Mouse (Mus musculus) intestine, embryonic 16.5 days (tissue): ENCODE measurements at regions not wholly inside any gene's neighbourhood (a gene's known extent, or its start where the extent isn't known, plus 50 kb on each side); places are given as distances from the start of the nearest gene placed in this dataset.

Experiments
- ATAC-seq: fragments of 200-750 bp; cut with Nextera tagmentation; 2 replicates; pipeline ENCODE4 v1.8.0; 2017; ENCODE audit warnings: moderate TSS enrichment, moderate library complexity
- H3K27ac ChIP-seq: fragments of 300-500 bp; sonication (generic); 2 replicates; pipeline ENCODE4 v1.5.1; 2014; ENCODE audit warnings: mild to moderate bottlenecking, low read length
- H3K27me3 ChIP-seq: fragments of 300-500 bp; sonication (generic); replicated peaks from 2 replicates; pipeline ENCODE4 v1.6.1; 2014; ENCODE audit warnings: low read length, control low read depth, mixed read lengths; ENCODE audit not compliant: control insufficient read depth, insufficient read depth
- H3K36me3 ChIP-seq: fragments of 300-500 bp; sonication (generic); 2 replicates; pipeline ENCODE4 v1.6.1; 2014; ENCODE audit warnings: low read length, control low read depth; ENCODE audit not compliant: control insufficient read depth, insufficient read depth
- H3K4me1 ChIP-seq: fragments of 300-500 bp; sonication (generic); 2 replicates; pipeline ENCODE4 v1.6.1; 2014; ENCODE audit warnings: low read length, control low read depth, mixed read lengths; ENCODE audit not compliant: control insufficient read depth, insufficient read depth
- H3K4me2 ChIP-seq: fragments of 300-500 bp; sonication (generic); 2 replicates; pipeline ENCODE4 v1.6.1; 2014; ENCODE audit warnings: low read depth, low read length, control low read depth
- H3K4me3 ChIP-seq: fragments of 300-500 bp; sonication (generic); 2 replicates; pipeline ENCODE4 v1.5.1; 2014; ENCODE audit warnings: mild to moderate bottlenecking, low read length
- H3K9ac ChIP-seq: fragments of 300-500 bp; sonication (generic); 2 replicates; pipeline ENCODE4 v1.6.1; 2014; ENCODE audit warnings: low read depth, low read length
- H3K9me3 ChIP-seq: fragments of 300-500 bp; sonication (generic); 2 replicates; pipeline ENCODE4 v1.6.1; 2016; ENCODE audit warnings: low read length, control low read depth; ENCODE audit not compliant: control insufficient read depth
- WGBS: fragments of 180-500 bp; shearing (Covaris S2); extraction: QIAGEN DNeasy Blood & Tissue Kit; methylation state at CpG from one replicate; pipeline ENCODE4 v1.1.7; 2014; 5-methylcytosine and 5-hydroxymethylcytosine counted together

DNA sequence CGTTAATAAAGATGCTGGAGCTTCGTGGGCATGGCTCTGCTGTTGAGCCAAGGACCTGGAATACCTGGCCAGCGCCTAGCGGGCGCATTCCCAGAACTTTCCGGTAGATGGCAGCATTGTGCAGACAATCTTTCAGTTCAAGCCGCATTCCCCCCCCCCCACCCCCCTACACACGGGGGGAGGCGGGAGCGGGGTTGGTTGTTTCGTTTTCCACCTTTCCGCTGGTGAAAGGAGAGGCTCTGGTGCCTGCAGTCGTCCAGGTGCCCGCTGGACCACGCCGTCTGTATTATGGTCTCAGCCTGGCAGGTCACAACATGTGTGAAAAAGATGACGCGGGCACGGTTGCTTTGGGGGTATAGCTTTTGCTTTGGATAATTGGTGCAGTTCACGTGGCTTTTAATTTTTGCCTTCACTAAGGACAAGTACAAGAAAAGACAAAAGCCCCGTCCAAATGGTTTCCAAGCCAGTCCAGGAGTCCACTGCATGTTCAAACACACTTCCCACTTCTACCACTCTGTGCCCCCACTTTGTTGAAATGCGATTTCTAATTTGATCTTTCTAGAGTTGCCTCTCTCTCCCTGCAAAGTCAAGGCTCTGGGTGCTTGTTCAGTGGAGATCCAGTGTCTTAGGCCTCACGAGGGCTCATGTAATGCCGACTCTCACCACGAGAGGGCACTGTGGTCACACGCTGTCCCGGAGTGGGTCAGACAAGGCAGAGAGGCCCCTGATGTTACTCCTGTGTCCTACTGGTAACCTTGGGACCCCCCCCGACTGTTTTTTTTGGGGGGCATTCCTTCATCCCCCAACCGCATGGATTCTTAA is 52.3 kb upstream of the Igfbp7 start:
- H3K27me3 ChIP-seq = no peaks in the 10 kb centered on the region
- H3K9ac ChIP-seq = peak overlapping the region; percentile 73
- H3K27ac ChIP-seq = peak overlapping the region; percentile 55
- peak; percentile 95 for ATAC-seq
- H3K4me2 ChIP-seq = peak overlapping the region; percentile 68
- H3K36me3 ChIP-seq = no peaks in the 10 kb centered on the region
- peak overlapping the region; percentile 60 for H3K4me3 ChIP-seq
- WGBS = under 1% methylated on average over 29 of the region's 29 CpGs
- no peaks in the 10 kb centered on the region for H3K9me3 ChIP-seq
- no peaks in the 10 kb centered on the region for H3K4me1 ChIP-seq
